In the genomic region with DNA sequence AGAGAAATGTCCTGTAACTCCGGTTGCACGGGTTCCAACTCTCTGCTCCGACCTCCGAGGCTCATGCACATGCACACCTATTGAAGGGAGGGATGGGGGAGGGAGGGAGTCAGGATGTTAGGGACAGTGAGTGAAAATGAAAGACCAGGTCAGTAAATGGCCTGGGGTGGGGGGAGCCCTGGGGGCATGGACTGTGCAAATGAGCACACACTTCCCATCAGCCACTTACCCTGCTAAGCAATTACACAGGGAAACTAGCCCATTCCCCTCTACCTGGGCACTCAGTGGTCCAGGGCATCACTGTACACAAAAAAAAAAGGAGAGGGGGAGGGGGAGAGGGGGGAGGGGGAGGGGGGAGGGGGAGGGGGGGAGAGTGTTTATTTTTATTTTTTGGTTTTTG, we compare ENCODE assay signal across 8 mouse cellular contexts. TPM values are rescaled to one million over a fixed set of nuclear protein-coding genes. Genes with fewer than 3 reads are reported as not detected.
DNase-seq lines count a peak whose midpoint lies in the region; ATAC-seq and TF ChIP-seq lines count a peak whose summit lies in the region.

No protein-coding gene starts in this region.

- peaks cover 21% of the 10 kb centered on the region for H3K4me1 ChIP-seq in heart, embryonic 10.5 days
- H3K4me1 ChIP-seq in liver, embryonic 12.5 days: peaks cover 27% of the 10 kb centered on the region
- H3K4me1 ChIP-seq in stomach, postnatal 0 days (replicated peaks; ENCODE audit: control insufficient read depth, insufficient read depth): no peaks in the 10 kb centered on the region

- H3K9me3 ChIP-seq in heart, embryonic 10.5 days: no peaks in the 10 kb centered on the region
- no peaks in the 10 kb centered on the region for H3K9me3 ChIP-seq in liver, embryonic 12.5 days (replicated peaks)
- H3K9me3 ChIP-seq in stomach, postnatal 0 days (ENCODE audit: control insufficient read depth, low read length): no peaks in the 10 kb centered on the region

- H3K27ac ChIP-seq in heart, embryonic 10.5 days: peak overlapping the region; percentile 85; the same call in 1 of the 2 replicates
- H3K27ac ChIP-seq in liver, embryonic 12.5 days: peak overlapping the region; percentile 89
- no peak overlapping the region; the same call in 1 of the 2 replicates for H3K27ac ChIP-seq in stomach, postnatal 0 days (replicated peaks)

- peak overlapping the region; percentile 66 for H3K4me3 ChIP-seq in heart, embryonic 10.5 days
- H3K4me3 ChIP-seq in liver, embryonic 12.5 days: peak overlapping the region; percentile 78
- H3K4me3 ChIP-seq in stomach, postnatal 0 days (ENCODE audit: low read depth, low read length): peak overlapping the region; percentile 51

- DNase-seq in heart, embryonic 10.5 days (ENCODE audit: low spot score): no peak
- DNase-seq in heart, adult 8-10 months (ENCODE audit: low spot score): no peak
- peak; percentile 23 for DNase-seq in thymus, postnatal 14 days
- no peak for DNase-seq in thymus, postnatal 0 days (ENCODE audit: low spot score)
- no peak for DNase-seq in stomach, postnatal 0 days (ENCODE audit: low spot score)
- no peak for DNase-seq in adipocyte (ENCODE audit: low spot score)
- no peak for DNase-seq in layer of hippocampus, adult 11-12 months (ENCODE audit: low spot score)

- no peak for TF ChIP-seq CTCF in stomach, postnatal 0 days (IDR thresholded peaks at IDR 0.05; ENCODE audit: low read depth)

- no peak for ATAC-seq in liver, embryonic 12.5 days
- ATAC-seq in stomach, postnatal 0 days (ENCODE audit: low FRiP score, low TSS enrichment): no peak

- WGBS in heart, embryonic 10.5 days: 90% methylated on average over 4 of the region's 4 CpGs
- 85% methylated on average over 4 of the region's 4 CpGs for WGBS in liver, embryonic 12.5 days (ENCODE audit: insufficient replicate concordance)
- 86% methylated on average over 4 of the region's 4 CpGs for WGBS in stomach, postnatal 0 days

- peak overlapping the region; percentile 89 for H3K4me2 ChIP-seq in liver, embryonic 12.5 days
- H3K4me2 ChIP-seq in stomach, postnatal 0 days (replicated peaks; ENCODE audit: low read depth): peak overlapping the region; percentile 63

- peak overlapping the region; percentile 80 for H3K9ac ChIP-seq in liver, embryonic 12.5 days
- H3K9ac ChIP-seq in stomach, postnatal 0 days (ENCODE audit: low read length): no peak overlapping the region

- no peak for TF ChIP-seq EP300 in stomach, postnatal 0 days (optimal IDR thresholded peaks at IDR 0.05)

- H3K36me3 ChIP-seq in heart, embryonic 10.5 days: no peaks in the 10 kb centered on the region
- no peaks in the 10 kb centered on the region for H3K36me3 ChIP-seq in liver, embryonic 12.5 days
- H3K36me3 ChIP-seq in stomach, postnatal 0 days (ENCODE audit: control insufficient read depth, insufficient read depth, low read length): no peaks in the 10 kb centered on the region

- H3K27me3 ChIP-seq in heart, embryonic 10.5 days (ENCODE audit: insufficient read depth, poor library complexity, severe bottlenecking): no peaks in the 10 kb centered on the region
- H3K27me3 ChIP-seq in liver, embryonic 12.5 days (replicated peaks): no peaks in the 10 kb centered on the region
- H3K27me3 ChIP-seq in stomach, postnatal 0 days (ENCODE audit: control insufficient read depth, insufficient read depth, low read length): no peaks in the 10 kb centered on the region

RNA-seq across cellular contexts. Expression of a gene that starts 0.7 kb away (rescaled TPM):
- 3.1 and 3.4 TPM in 2 replicates for polyA plus RNA-seq in heart, embryonic 10.5 days (2016; fragmentation: Nextera tagmentation; extraction: Ambion mirVana)
- 10 to 100 TPM in 2 of 4 experiments, 1 to 10 TPM in 2; 8.5 to 10.9 (median 9.5) TPM for total RNA-seq in heart, adult 8-10 months (2022)
- polyA plus RNA-seq in thymus, postnatal 0 days (2015; fragmentation: Nextera tagmentation; extraction: Ambion mirVana): 65.3 and 67.3 TPM in 2 replicates
- polyA plus RNA-seq in liver, embryonic 12.5 days (2016; fragmentation: Nextera tagmentation; extraction: Ambion mirVana): 6.3 and 6.4 TPM in 2 replicates
- polyA plus RNA-seq in stomach, postnatal 0 days (2015; fragmentation: Nextera tagmentation; extraction: Ambion mirVana): 4.1 and 4.7 TPM in 2 replicates

RNA-seq across cellular contexts. Expression of a gene that starts 0.8 kb away (rescaled TPM):
- 0.90 and 1.1 TPM in 2 replicates for polyA plus RNA-seq in heart, embryonic 10.5 days (2016; fragmentation: Nextera tagmentation; extraction: Ambion mirVana)
- total RNA-seq in heart, adult 8-10 months (2022): 10 to 100 TPM; 10.8 to 11.6 (median 11.5) TPM
- 12.1 and 12.5 TPM in 2 replicates for polyA plus RNA-seq in thymus, postnatal 0 days (2015; fragmentation: Nextera tagmentation; extraction: Ambion mirVana)
- polyA plus RNA-seq in liver, embryonic 12.5 days (2016; fragmentation: Nextera tagmentation; extraction: Ambion mirVana): 2.9 and 3.0 TPM in 2 replicates
- polyA plus RNA-seq in stomach, postnatal 0 days (2015; fragmentation: Nextera tagmentation; extraction: Ambion mirVana): 3.8 and 3.9 TPM in 2 replicates

RNA-seq across cellular contexts. Expression of a gene that starts 27.2 kb away (rescaled TPM):
- 116 and 137 TPM in 2 replicates for polyA plus RNA-seq in heart, embryonic 10.5 days (2016; fragmentation: Nextera tagmentation; extraction: Ambion mirVana)
- 10 to 100 TPM; 45.6 to 62.3 (median 52.4) TPM for total RNA-seq in heart, adult 8-10 months (2022)
- polyA plus RNA-seq in thymus, postnatal 0 days (2015; fragmentation: Nextera tagmentation; extraction: Ambion mirVana): 137 and 139 TPM in 2 replicates
- 129 and 137 TPM in 2 replicates for polyA plus RNA-seq in liver, embryonic 12.5 days (2016; fragmentation: Nextera tagmentation; extraction: Ambion mirVana)
- 96.3 and 98.6 TPM in 2 replicates for polyA plus RNA-seq in stomach, postnatal 0 days (2015; fragmentation: Nextera tagmentation; extraction: Ambion mirVana)

RNA-seq across cellular contexts. Expression of a gene that starts 30.3 kb away (rescaled TPM):
- polyA plus RNA-seq in heart, embryonic 10.5 days (2016; fragmentation: Nextera tagmentation; extraction: Ambion mirVana): 20.9 and 26.2 TPM in 2 replicates
- 1 to 10 TPM; 8.8 to 9.6 (median 9.2) TPM for total RNA-seq in heart, adult 8-10 months (2022)
- polyA plus RNA-seq in thymus, postnatal 0 days (2015; fragmentation: Nextera tagmentation; extraction: Ambion mirVana): 23.0 and 25.7 TPM in 2 replicates
- polyA plus RNA-seq in liver, embryonic 12.5 days (2016; fragmentation: Nextera tagmentation; extraction: Ambion mirVana): 25.4 and 26.0 TPM in 2 replicates
- polyA plus RNA-seq in stomach, postnatal 0 days (2015; fragmentation: Nextera tagmentation; extraction: Ambion mirVana): 4.4 and 4.9 TPM in 2 replicates
